ENCODE assay signal across 8 mouse cellular contexts in genomic region chr2:178078166-178078717, GRCm38 (mm10). TPM values are rescaled to one million over a fixed set of nuclear protein-coding genes. Genes with fewer than 3 reads are reported as not detected.
DNase-seq lines count a peak whose midpoint lies in the region; ATAC-seq and TF ChIP-seq lines count a peak whose summit lies in the region.
"Not testable (repeated sequence)": the region's sequence is repeated elsewhere in the genome, so short reads cannot be mapped to it uniquely, and the experiment has no call there.

TSS of gene Zfp931 (minus strand) at chr2:178078476.

- peak within 1 kb of the TSS; percentile 62; the same call in 1 of the 2 replicates for H3K27ac ChIP-seq in forebrain, embryonic 10.5 days
- H3K27ac ChIP-seq in heart, embryonic 11.5 days (ENCODE audit: low read depth, low read length); intestine, embryonic 15.5 days; liver, embryonic 14.5 days; midbrain, embryonic 15.5 days: not testable (repeated sequence)

- whole genome bisulfite sequencing in forebrain, embryonic 10.5 days, result 0% methylated on average over 10 of the region's 14 CpGs
- 0% methylated on average over 3 of the region's 14 CpGs for WGBS in heart, embryonic 11.5 days (ENCODE audit: insufficient replicate concordance)
- WGBS in intestine, embryonic 15.5 days, result 0% methylated on average over 5 of the region's 14 CpGs
- 0% methylated on average over 4 of the region's 14 CpGs for WGBS in liver, embryonic 14.5 days (ENCODE audit: insufficient replicate concordance)
- 0% methylated on average over 3 of the region's 14 CpGs for WGBS in midbrain, embryonic 15.5 days

- H3K4me3 ChIP-seq in forebrain, embryonic 10.5 days, result peak within 1 kb of the TSS; percentile 53
- H3K4me3 ChIP-seq in heart, embryonic 11.5 days (ENCODE audit: low read depth, low read length), result peak within 1 kb of the TSS; percentile 45
- peak within 1 kb of the TSS; percentile 46 for H3K4me3 ChIP-seq in intestine, embryonic 15.5 days (replicated peaks)
- H3K4me3 ChIP-seq in liver, embryonic 14.5 days (ENCODE audit: insufficient read depth in 1 of 2, low read depth in 2 of 2, low read length in 2 of 2), result peak within 1 kb of the TSS; percentile 45 to 62
- H3K4me3 ChIP-seq in midbrain, embryonic 15.5 days, result peak within 1 kb of the TSS; percentile 44

- not testable (repeated sequence) for TF ChIP-seq EP300 in liver, embryonic 14.5 days (IDR thresholded peaks at IDR 0.05; ENCODE audit: low read depth)

- H3K36me3 ChIP-seq in forebrain, embryonic 10.5 days (replicated peaks); heart, embryonic 11.5 days (ENCODE audit: control insufficient read depth, insufficient read depth, low read length); intestine, embryonic 15.5 days; liver, embryonic 14.5 days (replicated peaks; ENCODE audit: control insufficient read depth, insufficient read depth, low read depth); midbrain, embryonic 15.5 days (replicated peaks): not testable (repeated sequence)

- H3K9ac ChIP-seq in heart, embryonic 11.5 days (ENCODE audit: low read depth, low read length), result not testable (repeated sequence)
- peak within 1 kb of the TSS; percentile 37; the same call in 1 of the 2 replicates for H3K9ac ChIP-seq in intestine, embryonic 15.5 days
- peak within 1 kb of the TSS; percentile 45; the same call in 1 of the 2 replicates for H3K9ac ChIP-seq in liver, embryonic 14.5 days (replicated peaks)
- H3K9ac ChIP-seq in midbrain, embryonic 15.5 days, result peak within 1 kb of the TSS; percentile 35; the same call in 1 of the 2 replicates

- H3K4me2 ChIP-seq in heart, embryonic 11.5 days, result peak within 1 kb of the TSS; percentile 48
- H3K4me2 ChIP-seq in intestine, embryonic 15.5 days (replicated peaks), result peak within 1 kb of the TSS; percentile 54
- peak within 1 kb of the TSS; percentile 48; the same call in 1 of the 2 replicates for H3K4me2 ChIP-seq in liver, embryonic 14.5 days (ENCODE audit: low read depth)
- peak within 1 kb of the TSS; percentile 53 for H3K4me2 ChIP-seq in midbrain, embryonic 15.5 days

- not testable (repeated sequence) for H3K27me3 ChIP-seq in forebrain, embryonic 10.5 days (ENCODE audit: poor library complexity, severe bottlenecking); heart, embryonic 11.5 days (ENCODE audit: control insufficient read depth, insufficient read depth, low read length); intestine, embryonic 15.5 days (replicated peaks); liver, embryonic 14.5 days (ENCODE audit: control insufficient read depth, insufficient read depth, low read length); midbrain, embryonic 15.5 days (replicated peaks)

- TF ChIP-seq CTCF in liver, embryonic 14.5 days (IDR thresholded peaks at IDR 0.05; ENCODE audit: low read depth), result not testable (repeated sequence)

- not testable (repeated sequence) for ATAC-seq in heart, embryonic 11.5 days (replicated peaks; ENCODE audit: insufficient number of reproducible peaks, low FRiP score, low TSS enrichment); intestine, embryonic 15.5 days; liver, embryonic 14.5 days (ENCODE audit: insufficient read depth); midbrain, embryonic 15.5 days (replicated peaks)

- H3K9me3 ChIP-seq in forebrain, embryonic 10.5 days; heart, embryonic 11.5 days (replicated peaks; ENCODE audit: control insufficient read depth, low read length); intestine, embryonic 15.5 days; liver, embryonic 14.5 days (ENCODE audit: control insufficient read depth, low read length); midbrain, embryonic 15.5 days: not testable (repeated sequence)

- DNase-seq in adrenal gland, postnatal 25 days; forebrain, embryonic 10.5 days (ENCODE audit: extremely low spot score, low spot score); layer of hippocampus, postnatal 25 days (ENCODE audit: extremely low spot score in 1 of 2, low spot score in 1 of 2); liver, embryonic 14.5 days (ENCODE audit: low read depth in 3 of 3, low spot score in 3 of 3); urinary bladder, adult 2 months (ENCODE audit: low spot score): not testable (repeated sequence)

- not testable (repeated sequence) for H3K4me1 ChIP-seq in forebrain, embryonic 10.5 days; heart, embryonic 11.5 days (ENCODE audit: control insufficient read depth, insufficient read depth, low read length); intestine, embryonic 15.5 days (replicated peaks); liver, embryonic 14.5 days (replicated peaks; ENCODE audit: control insufficient read depth in 2 of 2, insufficient read depth in 2 of 2, low read length in 1 of 2); midbrain, embryonic 15.5 days

RNA-seq across cellular contexts. Expression of gene Zfp931, which starts in this region (rescaled TPM):
- total RNA-seq in adrenal gland, postnatal 25 days (2021), result 39.0 and 39.5 TPM in 2 replicates
- polyA plus RNA-seq in forebrain, embryonic 10.5 days (2016; fragmentation: Nextera tagmentation; extraction: Ambion mirVana), result 18.4 and 19.9 TPM in 2 replicates
- polyA plus RNA-seq in heart, embryonic 11.5 days (2014; fragmentation: Nextera tagmentation; extraction: Ambion mirVana), result 14.9 and 15.6 TPM in 2 replicates
- 17.7 and 18.7 TPM in 2 replicates for polyA plus RNA-seq in intestine, embryonic 15.5 days (2015; fragmentation: Nextera tagmentation; extraction: Ambion mirVana)
- 10 to 100 TPM; 26.5 to 27.4 TPM for total RNA-seq in layer of hippocampus, postnatal 25 days (2021)
- polyA plus RNA-seq in liver, embryonic 14.5 days (2012; rRNA removed), result 1.3 and 2.1 TPM in 2 replicates
- 4.2 and 4.8 TPM in 2 replicates for polyA plus RNA-seq in liver, embryonic 14.5 days (2014; fragmentation: Nextera tagmentation; extraction: Ambion mirVana)
- polyA plus RNA-seq in midbrain, embryonic 15.5 days (2015; fragmentation: Nextera tagmentation; extraction: Ambion mirVana), result 15.0 TPM in 2 replicates
- 13.0 and 13.5 TPM in 2 replicates for polyA plus RNA-seq in urinary bladder, adult 2 months (2012; rRNA removed)
